Mouse (Mus musculus) thymus, adult 2 months (tissue): ENCODE data around the gene Sumf1. TPM values are rescaled to one million over a fixed set of nuclear protein-coding genes. Genes with fewer than 3 reads are reported as not detected.

Source experiments
- DNase-seq: peaks from one replicate; pipeline ENCODE4 v3.0.0; 2021
- H3K27ac ChIP-seq: fragments of 200-500 bp; 2 replicates; pipeline ENCODE4 v1.5.1; 2012; ENCODE audit warnings: low read length, control low read depth; ENCODE audit not compliant: control insufficient read depth, insufficient read depth
- H3K27me3 ChIP-seq: fragments of 200-500 bp; 2 replicates; pipeline ENCODE4 v1.6.1; 2012; ENCODE audit warnings: mild to moderate bottlenecking, low read length, moderate library complexity, mixed read lengths; ENCODE audit not compliant: control insufficient read depth, insufficient read depth
- H3K36me3 ChIP-seq: fragments of 200-500 bp; 2 replicates; pipeline ENCODE4 v1.6.1; 2012; ENCODE audit warnings: mild to moderate bottlenecking, low read length, moderate library complexity; ENCODE audit not compliant: control insufficient read depth, insufficient read depth
- H3K4me1 ChIP-seq: fragments of 200-500 bp; replicated peaks from 2 replicates; pipeline ENCODE4 v1.6.1; 2012; ENCODE audit warnings: low read length; ENCODE audit not compliant: control insufficient read depth, insufficient read depth
- H3K4me3 ChIP-seq: fragments of 200-500 bp; 2 replicates; pipeline ENCODE4 v1.5.1; 2012; ENCODE audit warnings: mild to moderate bottlenecking, low read length, control low read depth, moderate library complexity; ENCODE audit not compliant: control insufficient read depth, insufficient read depth
- CTCF ChIP-seq: fragments of 200-500 bp; IDR thresholded peaks from 2 replicates; pipeline ENCODE4 v1.5.1; 2012; ENCODE audit warnings: mild to moderate bottlenecking, control low read depth, low read length, moderate library complexity, borderline replicate concordance; ENCODE audit not compliant: control insufficient read depth, poor library complexity, insufficient read depth; ENCODE audit errors: extremely low read depth
- POLR2A ChIP-seq: fragments of 200-500 bp; IDR thresholded peaks from 2 replicates; pipeline ENCODE4 v1.6.1; 2012; ENCODE audit warnings: mild to moderate bottlenecking, low read length, control low read depth, moderate library complexity; ENCODE audit not compliant: control insufficient read depth, poor library complexity, insufficient read depth; ENCODE audit errors: extremely low read depth
- WGBS: fragments of 180-500 bp; shearing (Covaris S2); methylation state at CpG from one replicate; pipeline ENCODE4 v1.1.7; 2018; 5-methylcytosine and 5-hydroxymethylcytosine counted together
- polyA plus RNA-seq: library from polyadenylated mRNA; depleted of rRNA; stranded (reverse); fragments of >200 nt; gene quantifications from 2 replicates; pipeline ENCODE4 v1.2.3, GENCODE M21; 2012

The Sumf1 gene
- polyA plus RNA-seq, 1 experiment: 17.8 TPM

- Histone ChIP-seq H3K4me3 (no peak overlapping the region), H3K27ac (no peak overlapping the region), H3K27me3 (no peaks in the 10 kb centered on the region), H3K36me3 (no peaks in the 10 kb centered on the region), H3K4me1 (peaks cover 2% of the 10 kb centered on the region; the same call in 1 of the 2 replicates)
- DNase-seq: no peak
- no peak for TF ChIP-seq POLR2A
- TF ChIP-seq CTCF: no peak
- 89% methylated on average over 6 of the region's 6 CpGs for WGBS
Observed at GRCm38 (mm10) chr6:108156881-108157280, 28.5 kb downstream of the Sumf1 start.

- no peak for TF ChIP-seq CTCF
- 96% methylated on average over 4 of the region's 4 CpGs for WGBS
- no peak overlapping the region for H3K27ac ChIP-seq
- DNase-seq: no peak
- no peaks in the 10 kb centered on the region for H3K36me3 ChIP-seq
- no peaks in the 10 kb centered on the region for H3K4me1 ChIP-seq
- no peak overlapping the region for H3K4me3 ChIP-seq
- no peaks in the 10 kb centered on the region for H3K27me3 ChIP-seq
Observed at GRCm38 (mm10) chr6:108154243-108154642, 31.1 kb downstream of the Sumf1 start.

GRCm38 (mm10) chr6:108152661-108153269 is 32.6 kb downstream of the Sumf1 start:
- Histone ChIP-seq H3K36me3 (no peaks in the 10 kb centered on the region), H3K27ac (no peak overlapping the region), H3K4me1 (no peaks in the 10 kb centered on the region), H3K27me3 (no peaks in the 10 kb centered on the region), H3K4me3 (no peak overlapping the region)
- TF ChIP-seq CTCF: no peak
- no peak for TF ChIP-seq POLR2A
- DNase-seq: no peak
- 94% methylated on average over 9 of the region's 9 CpGs for WGBS

- Histone ChIP-seq H3K4me1 (no peaks in the 10 kb centered on the region), H3K4me3 (no peak overlapping the region), H3K27ac (no peak overlapping the region), H3K36me3 (no peaks in the 10 kb centered on the region), H3K27me3 (no peaks in the 10 kb centered on the region)
- no peak for TF ChIP-seq POLR2A
- no peak for TF ChIP-seq CTCF
- no peak for DNase-seq
- 92% methylated on average over 6 of the region's 6 CpGs for WGBS
Observed at GRCm38 (mm10) chr6:108152081-108152480, 33.3 kb downstream of the Sumf1 start.

GRCm38 (mm10) chr6:108149235-108149634 is 36.1 kb downstream of the Sumf1 start:
- Histone ChIP-seq H3K27me3 (no peaks in the 10 kb centered on the region), H3K27ac (no peak overlapping the region), H3K4me3 (no peak overlapping the region), H3K4me1 (no peaks in the 10 kb centered on the region), H3K36me3 (no peaks in the 10 kb centered on the region)
- no peak for DNase-seq
- WGBS: 96% methylated on average over 4 of the region's 4 CpGs
- no peak for TF ChIP-seq CTCF
- no peak for TF ChIP-seq POLR2A

- Histone ChIP-seq H3K27me3 (no peaks in the 10 kb centered on the region), H3K4me1 (no peaks in the 10 kb centered on the region), H3K4me3 (no peak overlapping the region), H3K27ac (no peak overlapping the region), H3K36me3 (no peaks in the 10 kb centered on the region)
- TF ChIP-seq POLR2A (no peak), CTCF (no peak)
- 65% methylated on average over 3 of the region's 3 CpGs for WGBS
- DNase-seq: peak; percentile 17
Observed at GRCm38 (mm10) chr6:108148435-108148834, 36.9 kb downstream of the Sumf1 start.

- H3K36me3 ChIP-seq: no peaks in the 10 kb centered on the region
- H3K4me1 ChIP-seq: no peaks in the 10 kb centered on the region
- 92% methylated on average over 4 of the region's 4 CpGs for WGBS
- no peak for TF ChIP-seq POLR2A
- no peak for TF ChIP-seq CTCF
- no peak overlapping the region for H3K27ac ChIP-seq
- no peak for DNase-seq
- H3K27me3 ChIP-seq: no peaks in the 10 kb centered on the region
- no peak overlapping the region for H3K4me3 ChIP-seq
Observed at GRCm38 (mm10) chr6:108146637-108147036, 38.7 kb downstream of the Sumf1 start.
